Mouse (Mus musculus) gonadal fat pad, adult 2 months (tissue): ENCODE results near the gene Synj2. TPM values are rescaled to one million over a fixed set of nuclear protein-coding genes. Genes with fewer than 3 reads are reported as not detected.

Source experiments
- DNase-seq: peaks from one replicate; pipeline ENCODE4 v3.0.0-alpha.2; 2012; ENCODE audit warnings: low read depth
- polyA plus RNA-seq: library from polyadenylated mRNA; depleted of rRNA; stranded (reverse); fragments of >200 nt; gene quantifications from 2 replicates; pipeline ENCODE4 v1.2.3, GENCODE M21; 2012; rRNA removed

The Synj2 gene
- polyA plus RNA-seq, 1 experiment: 10.8 TPM

GRCm38 (mm10) chr17:6036872-6037271, 95.8 kb downstream of the Synj2 start:
- no peak for DNase-seq

GRCm38 (mm10) chr17:6037507-6037906, 96.4 kb downstream of the Synj2 start:
- DNase-seq: no peak

GRCm38 (mm10) chr17:6052801-6053200, 111.7 kb downstream of the Synj2 start:
- no peak for DNase-seq

- no peak for DNase-seq
Observed at GRCm38 (mm10) chr17:6054934-6055355, 113.9 kb downstream of the Synj2 start.

GRCm38 (mm10) chr17:6062793-6063192, 121.7 kb downstream of the Synj2 start:
- no peak for DNase-seq

GRCm38 (mm10) chr17:6063532-6063931, 122.5 kb downstream of the Synj2 start:
- DNase-seq: no peak

- no peak for DNase-seq
Observed at GRCm38 (mm10) chr17:6066021-6066420, 124.9 kb downstream of the Synj2 start.

- DNase-seq: no peak
Observed at GRCm38 (mm10) chr17:6067613-6068012, 126.5 kb downstream of the Synj2 start.

- no peak for DNase-seq
Observed at GRCm38 (mm10) chr17:6069866-6070265, 128.8 kb downstream of the Synj2 start.

GRCm38 (mm10) chr17:6073405-6073804, 132.3 kb downstream of the Synj2 start:
- no peak for DNase-seq

GRCm38 (mm10) chr17:6079287-6080122, 138.4 kb downstream of the Synj2 start, which contains the start of the genes Serac1 and Gtf2h5:
Gene Serac1 (minus strand): TSS chr17:6079741.
Gene Gtf2h5 (plus strand): TSS chr17:6079786.
- no peak for DNase-seq

- DNase-seq: peak; percentile 75
Observed at GRCm38 (mm10) chr17:6083323-6083890, 142.3 kb downstream of the Synj2 start.

GRCm38 (mm10) chr17:6091604-6092003, 150.5 kb downstream of the Synj2 start:
- no peak for DNase-seq

Other genes starting within 250 kb of the Synj2 start
- 34.1 and 42.3 TPM in 2 replicates for gene Snx9, start 100.0 kb upstream of the Synj2 start, polyA plus RNA-seq
- gene Serac1, start 138.5 kb downstream of the Synj2 start, polyA plus RNA-seq: 4.8 and 6.2 TPM in 2 replicates
- gene Gtf2h5, start 138.5 kb downstream of the Synj2 start, polyA plus RNA-seq: 24.7 and 32.8 TPM in 2 replicates
- 45.0 and 50.2 TPM in 2 replicates for gene Tulp4, start 165.2 kb downstream of the Synj2 start, polyA plus RNA-seq